Mouse (Mus musculus): ENCODE results near the gene Mcub. TPM values are rescaled to one million over a fixed set of nuclear protein-coding genes. Genes with fewer than 3 reads are reported as not detected.

Mcub gene
- 6.0 and 6.1 TPM in 2 replicates for polyA plus RNA-seq (2015; fragmentation: Nextera tagmentation; extraction: Ambion mirVana)

DNA sequence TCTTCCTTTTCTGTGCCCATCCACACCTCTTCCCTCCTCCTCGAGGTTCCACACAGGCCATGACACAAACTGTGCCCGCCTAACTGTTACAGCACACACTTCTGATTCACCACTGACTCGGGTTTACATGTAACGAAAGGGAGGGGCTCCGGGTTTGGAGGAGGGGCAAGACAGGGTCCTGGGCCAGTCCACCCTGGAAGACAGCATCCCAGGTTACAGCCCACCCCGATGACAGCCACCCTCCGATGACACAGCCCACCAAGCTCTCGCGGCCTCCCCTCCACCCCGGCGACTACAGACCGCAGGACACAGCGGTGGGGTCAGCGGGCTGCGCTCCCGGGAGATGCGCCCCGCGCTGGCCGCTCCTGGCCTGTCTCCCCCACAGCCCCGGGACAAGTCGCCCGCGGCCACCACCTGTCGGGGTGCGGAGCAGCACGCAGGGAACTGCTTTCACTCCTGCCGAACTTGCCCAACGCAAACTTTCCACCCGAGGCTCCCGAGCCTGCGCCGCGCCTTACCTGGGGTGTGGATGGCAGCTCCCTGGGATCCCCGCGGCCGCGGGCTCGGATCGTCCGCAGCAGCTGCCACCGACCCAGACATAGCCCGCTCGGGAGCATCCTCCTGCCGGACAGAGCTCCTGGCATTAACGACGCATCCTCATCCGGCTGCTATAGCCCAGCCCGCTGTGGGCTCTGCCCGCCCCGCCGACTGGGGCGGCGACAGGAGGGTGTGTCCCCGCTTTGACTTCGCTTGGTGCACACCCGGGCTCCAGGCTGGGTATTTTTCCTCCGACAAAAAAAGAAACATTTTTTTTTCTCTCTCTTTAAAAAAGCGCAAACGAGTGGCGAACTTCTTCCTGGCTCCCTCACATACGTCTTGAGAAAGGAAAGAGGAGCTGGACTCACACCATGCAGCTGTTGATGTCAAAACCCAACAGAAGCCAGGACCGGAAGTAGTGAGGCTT lies at the start of gene Mcub:
TSS of gene Mcub (minus strand) at position 775 of the 964 bp plus-strand sequence.
- H3K9me3 ChIP-seq (replicated peaks; ENCODE audit: control insufficient read depth, low read length): no peaks in the 10 kb centered on the region
- peak within 1 kb of the TSS; percentile 71 for H3K9ac ChIP-seq (ENCODE audit: low read length)
- no peak within 1 kb of the TSS for H3K27ac ChIP-seq (ENCODE audit: low read length)
- ATAC-seq (ENCODE audit: insufficient read depth, low FRiP score): peak; percentile 79
- peaks cover 11% of the 10 kb centered on the region for H3K4me1 ChIP-seq (ENCODE audit: control insufficient read depth, insufficient read depth, low read length)
- under 1% methylated on average over 63 of the region's 63 CpGs for WGBS
- H3K36me3 ChIP-seq (ENCODE audit: control insufficient read depth, insufficient read depth, low read length): no peaks in the 10 kb centered on the region
- no peaks in the 10 kb centered on the region; the same call in 1 of the 2 replicates for H3K27me3 ChIP-seq (ENCODE audit: control insufficient read depth, insufficient read depth, low read length)
- H3K4me3 ChIP-seq (replicated peaks; ENCODE audit: low read length): peak within 1 kb of the TSS; percentile 67
- H3K4me2 ChIP-seq (ENCODE audit: low read depth, low read length): peak within 1 kb of the TSS; percentile 98

DNA sequence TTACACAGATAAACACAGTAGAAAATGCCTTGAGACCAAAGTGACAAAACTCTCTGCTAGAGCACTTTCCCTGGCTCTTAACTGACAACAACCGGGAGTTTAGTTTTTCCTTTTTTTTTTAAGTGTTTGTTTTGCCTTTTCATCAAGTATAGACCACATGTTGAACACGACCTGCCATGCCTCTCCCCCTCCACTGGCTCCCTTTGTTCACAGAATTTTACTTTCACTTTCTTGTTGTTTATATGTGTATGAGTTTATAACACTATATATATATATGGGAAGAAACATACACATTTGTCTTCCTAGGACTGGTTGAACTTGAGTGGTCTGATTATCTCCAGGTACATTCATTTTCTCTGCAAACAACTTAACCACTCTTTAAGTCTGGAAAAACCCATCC lies 42.9 kb upstream of the Mcub start:
- ATAC-seq (ENCODE audit: insufficient read depth, low FRiP score): no peak
- no peak overlapping the region for H3K9ac ChIP-seq (ENCODE audit: low read length)
- WGBS: 71% methylated on average over 2 of the region's 2 CpGs
- H3K36me3 ChIP-seq (ENCODE audit: control insufficient read depth, insufficient read depth, low read length): peaks cover 10% of the 10 kb centered on the region; the same call in 1 of the 2 replicates
- H3K27me3 ChIP-seq (ENCODE audit: control insufficient read depth, insufficient read depth, low read length): no peaks in the 10 kb centered on the region
- no peak overlapping the region for H3K27ac ChIP-seq (ENCODE audit: low read length)
- H3K9me3 ChIP-seq (replicated peaks; ENCODE audit: control insufficient read depth, low read length): no peaks in the 10 kb centered on the region
- H3K4me2 ChIP-seq (ENCODE audit: low read depth, low read length): no peak overlapping the region
- H3K4me1 ChIP-seq (ENCODE audit: control insufficient read depth, insufficient read depth, low read length): no peaks in the 10 kb centered on the region
- no peak overlapping the region for H3K4me3 ChIP-seq (replicated peaks; ENCODE audit: low read length)

GRCm38 (mm10) chr3:130011236-130011635 lies 41.2 kb upstream of the Mcub start:
- Histone ChIP-seq H3K27me3 (ENCODE audit: control insufficient read depth, insufficient read depth, low read length) (no peaks in the 10 kb centered on the region), H3K4me3 (replicated peaks; ENCODE audit: low read length) (no peak overlapping the region), H3K27ac (ENCODE audit: low read length) (no peak overlapping the region), H3K36me3 (ENCODE audit: control insufficient read depth, insufficient read depth, low read length) (peaks cover 10% of the 10 kb centered on the region; the same call in 1 of the 2 replicates), H3K9ac (ENCODE audit: low read length) (no peak overlapping the region), H3K9me3 (replicated peaks; ENCODE audit: control insufficient read depth, low read length) (no peaks in the 10 kb centered on the region), H3K4me1 (ENCODE audit: control insufficient read depth, insufficient read depth, low read length) (no peaks in the 10 kb centered on the region), H3K4me2 (ENCODE audit: low read depth, low read length) (no peak overlapping the region)
- ATAC-seq (ENCODE audit: insufficient read depth, low FRiP score): no peak
- 75% methylated on average over 1 of the region's 1 CpGs for WGBS

- Histone ChIP-seq H3K36me3 (ENCODE audit: control insufficient read depth, insufficient read depth, low read length) (peaks cover 11% of the 10 kb centered on the region; the same call in 1 of the 2 replicates), H3K27me3 (ENCODE audit: control insufficient read depth, insufficient read depth, low read length) (no peaks in the 10 kb centered on the region), H3K4me1 (ENCODE audit: control insufficient read depth, insufficient read depth, low read length) (no peaks in the 10 kb centered on the region), H3K9ac (ENCODE audit: low read length) (no peak overlapping the region), H3K4me2 (ENCODE audit: low read depth, low read length) (no peak overlapping the region), H3K9me3 (replicated peaks; ENCODE audit: control insufficient read depth, low read length) (no peaks in the 10 kb centered on the region), H3K4me3 (replicated peaks; ENCODE audit: low read length) (no peak overlapping the region), H3K27ac (ENCODE audit: low read length) (no peak overlapping the region)
- 84% methylated on average over 7 of the region's 7 CpGs for WGBS
- ATAC-seq (ENCODE audit: insufficient read depth, low FRiP score): no peak
Measured at GRCm38 (mm10) chr3:130006141-130006540, 36.1 kb upstream of the Mcub start.

- 92% methylated on average over 11 of the region's 11 CpGs for WGBS
- Histone ChIP-seq H3K36me3 (ENCODE audit: control insufficient read depth, insufficient read depth, low read length) (peaks cover 12% of the 10 kb centered on the region; the same call in 1 of the 2 replicates), H3K9ac (ENCODE audit: low read length) (no peak overlapping the region), H3K9me3 (replicated peaks; ENCODE audit: control insufficient read depth, low read length) (no peaks in the 10 kb centered on the region), H3K4me3 (replicated peaks; ENCODE audit: low read length) (no peak overlapping the region), H3K27me3 (ENCODE audit: control insufficient read depth, insufficient read depth, low read length) (no peaks in the 10 kb centered on the region), H3K4me1 (ENCODE audit: control insufficient read depth, insufficient read depth, low read length) (no peaks in the 10 kb centered on the region), H3K27ac (ENCODE audit: low read length) (no peak overlapping the region), H3K4me2 (ENCODE audit: low read depth, low read length) (no peak overlapping the region)
- no peak for ATAC-seq (ENCODE audit: insufficient read depth, low FRiP score)
Measured at GRCm38 (mm10) chr3:130000926-130001325, 30.9 kb upstream of the Mcub start.

- no peak overlapping the region for H3K9ac ChIP-seq (ENCODE audit: low read length)
Measured at GRCm38 (mm10) chr3:129998526-129998925, 28.5 kb upstream of the Mcub start.

DNA sequence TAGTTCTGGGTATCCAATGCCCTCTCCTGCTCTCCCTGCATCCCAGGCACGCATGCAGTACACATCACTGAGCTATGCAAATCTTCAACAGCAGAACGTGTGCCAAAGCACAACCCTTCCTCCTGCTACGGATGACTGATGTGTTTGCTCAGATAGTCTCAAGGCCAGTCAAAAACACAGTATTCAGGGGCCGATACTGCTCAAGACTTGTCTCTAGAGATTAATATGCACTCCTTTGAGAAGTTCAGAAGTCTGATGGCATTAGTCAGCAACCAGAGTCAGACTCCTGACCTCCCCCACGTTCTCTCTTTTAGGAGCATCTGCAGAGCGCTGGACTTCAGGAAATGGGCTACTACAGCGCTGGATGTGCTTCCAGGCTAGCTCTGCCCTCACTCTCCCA lies 28.0 kb upstream of the Mcub start:
- Histone ChIP-seq H3K9ac (ENCODE audit: low read length) (no peak overlapping the region), H3K36me3 (ENCODE audit: control insufficient read depth, insufficient read depth, low read length) (peaks cover 20% of the 10 kb centered on the region; the same call in 1 of the 2 replicates), H3K9me3 (replicated peaks; ENCODE audit: control insufficient read depth, low read length) (no peaks in the 10 kb centered on the region), H3K4me3 (replicated peaks; ENCODE audit: low read length) (no peak overlapping the region), H3K4me2 (ENCODE audit: low read depth, low read length) (no peak overlapping the region), H3K4me1 (ENCODE audit: control insufficient read depth, insufficient read depth, low read length) (no peaks in the 10 kb centered on the region), H3K27ac (ENCODE audit: low read length) (no peak overlapping the region), H3K27me3 (ENCODE audit: control insufficient read depth, insufficient read depth, low read length) (no peaks in the 10 kb centered on the region)
- 64% methylated on average over 7 of the region's 7 CpGs for WGBS
- ATAC-seq (ENCODE audit: insufficient read depth, low FRiP score): no peak

More at GRCm38 (mm10) chr3:129998526-129998925, 28.5 kb upstream of the Mcub start:
- H3K4me1 ChIP-seq (ENCODE audit: control insufficient read depth, insufficient read depth, low read length): no peaks in the 10 kb centered on the region
- H3K27me3 ChIP-seq (ENCODE audit: control insufficient read depth, insufficient read depth, low read length): no peaks in the 10 kb centered on the region
- H3K27ac ChIP-seq (ENCODE audit: low read length): no peak overlapping the region
- no peak overlapping the region for H3K4me2 ChIP-seq (ENCODE audit: low read depth, low read length)
- ATAC-seq (ENCODE audit: insufficient read depth, low FRiP score): no peak
- H3K4me3 ChIP-seq (replicated peaks; ENCODE audit: low read length): no peak overlapping the region
- WGBS: 88% methylated on average over 6 of the region's 6 CpGs
- no peaks in the 10 kb centered on the region for H3K9me3 ChIP-seq (replicated peaks; ENCODE audit: control insufficient read depth, low read length)
- peaks cover 17% of the 10 kb centered on the region; the same call in 1 of the 2 replicates for H3K36me3 ChIP-seq (ENCODE audit: control insufficient read depth, insufficient read depth, low read length)

- H3K4me2 ChIP-seq (ENCODE audit: low read depth, low read length): no peak overlapping the region
- no peaks in the 10 kb centered on the region for H3K9me3 ChIP-seq (replicated peaks; ENCODE audit: control insufficient read depth, low read length)
- H3K27ac ChIP-seq (ENCODE audit: low read length): no peak overlapping the region
- 75% methylated on average over 3 of the region's 3 CpGs for WGBS
- H3K9ac ChIP-seq (ENCODE audit: low read length): no peak overlapping the region
- no peak overlapping the region for H3K4me3 ChIP-seq (replicated peaks; ENCODE audit: low read length)
- H3K36me3 ChIP-seq (ENCODE audit: control insufficient read depth, insufficient read depth, low read length): peaks cover 20% of the 10 kb centered on the region; the same call in 1 of the 2 replicates
- H3K27me3 ChIP-seq (ENCODE audit: control insufficient read depth, insufficient read depth, low read length): no peaks in the 10 kb centered on the region
- no peaks in the 10 kb centered on the region for H3K4me1 ChIP-seq (ENCODE audit: control insufficient read depth, insufficient read depth, low read length)
- no peak for ATAC-seq (ENCODE audit: insufficient read depth, low FRiP score)
Measured at GRCm38 (mm10) chr3:129997324-129997723, 27.3 kb upstream of the Mcub start.

- 94% methylated on average over 13 of the region's 13 CpGs for WGBS
- peaks cover 44% of the 10 kb centered on the region for H3K36me3 ChIP-seq (ENCODE audit: control insufficient read depth, insufficient read depth, low read length)
- ATAC-seq (ENCODE audit: insufficient read depth, low FRiP score): no peak
Measured at GRCm38 (mm10) chr3:129987297-129987696, 17.3 kb upstream of the Mcub start.

More at GRCm38 (mm10) chr3:129987297-129987696, 17.3 kb upstream of the Mcub start:
- Histone ChIP-seq H3K9ac (ENCODE audit: low read length) (no peak overlapping the region), H3K27me3 (ENCODE audit: control insufficient read depth, insufficient read depth, low read length) (no peaks in the 10 kb centered on the region), H3K4me3 (replicated peaks; ENCODE audit: low read length) (no peak overlapping the region), H3K27ac (ENCODE audit: low read length) (no peak overlapping the region), H3K4me2 (ENCODE audit: low read depth, low read length) (no peak overlapping the region), H3K9me3 (replicated peaks; ENCODE audit: control insufficient read depth, low read length) (no peaks in the 10 kb centered on the region), H3K4me1 (ENCODE audit: control insufficient read depth, insufficient read depth, low read length) (no peaks in the 10 kb centered on the region)

Data from stomach, embryonic 16.5 days (tissue).